Mouse (Mus musculus) E14TG2a.4 (cell line): ENCODE data around the gene Gm37240.

Source experiments
- CTCF ChIP-seq: conservative IDR thresholded peaks from 2 replicates; pipeline ENCODE4 v1.5.1; 2014; ENCODE audit warnings: low read length
- NANOG ChIP-seq: IDR thresholded peaks from 2 replicates; pipeline ENCODE4 v1.6.1; 2014; ENCODE audit warnings: borderline replicate concordance, low read length, mixed read lengths

GRCm38 (mm10) chr3:85713936-85714709, 173.2 kb downstream of the Gm37240 start:
- TF ChIP-seq CTCF, result no peak
- no peak for TF ChIP-seq NANOG
